Mouse (Mus musculus) cerebellum, adult 11 months (tissue): ENCODE results near the gene Slc31a2.
"Not testable (repeated sequence)": the region's sequence is repeated elsewhere in the genome, so short reads cannot be mapped to it uniquely, and the experiment has no call there.

Experiments used
- DNase-seq: peaks from one replicate; pipeline ENCODE4 v3.0.0; 2022

Gene Slc31a2

DNA sequence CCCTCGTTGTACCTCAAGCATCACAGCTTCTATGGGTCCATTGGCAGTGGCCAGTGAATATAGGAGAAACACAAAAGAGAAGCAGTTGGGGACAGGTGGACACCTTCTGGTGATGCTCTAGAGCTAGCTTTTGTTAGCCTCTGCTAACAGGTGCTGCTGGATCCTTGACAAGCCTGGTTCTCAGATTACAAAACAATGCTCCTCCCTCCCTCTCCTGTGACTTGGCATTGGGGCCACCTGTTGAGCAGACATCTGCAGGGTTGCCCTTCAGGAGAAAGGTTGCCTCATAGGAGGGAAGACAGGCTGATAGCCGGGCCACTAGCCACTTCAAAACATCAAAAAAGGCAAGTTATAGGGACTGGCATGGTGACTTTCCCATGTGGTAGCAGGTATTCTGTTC is at the start of gene Slc31a2:
TSS of gene Slc31a2 (plus strand) at position 287 of the 400 bp plus-strand sequence.
- DNase-seq: no peak

DNA sequence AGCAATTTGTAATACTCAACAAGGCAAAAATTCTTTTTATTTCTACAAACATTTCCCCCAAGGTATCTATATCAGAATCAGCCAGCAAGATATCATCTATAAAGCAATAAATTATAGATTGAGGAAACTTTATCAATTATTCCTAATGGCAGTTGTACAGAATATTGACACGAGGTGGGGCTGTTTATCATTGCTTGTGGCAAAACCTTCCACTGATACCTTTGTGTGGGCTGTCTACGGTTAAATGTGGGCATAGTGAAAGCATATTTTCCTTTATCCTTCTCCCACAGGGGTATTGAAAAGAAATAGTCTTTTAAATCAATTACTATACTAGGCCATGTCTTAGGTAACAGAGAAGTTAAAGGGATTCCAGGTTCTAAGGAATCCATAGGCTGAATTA is 48.9 kb upstream of the Slc31a2 start:
- no peak for DNase-seq

DNA sequence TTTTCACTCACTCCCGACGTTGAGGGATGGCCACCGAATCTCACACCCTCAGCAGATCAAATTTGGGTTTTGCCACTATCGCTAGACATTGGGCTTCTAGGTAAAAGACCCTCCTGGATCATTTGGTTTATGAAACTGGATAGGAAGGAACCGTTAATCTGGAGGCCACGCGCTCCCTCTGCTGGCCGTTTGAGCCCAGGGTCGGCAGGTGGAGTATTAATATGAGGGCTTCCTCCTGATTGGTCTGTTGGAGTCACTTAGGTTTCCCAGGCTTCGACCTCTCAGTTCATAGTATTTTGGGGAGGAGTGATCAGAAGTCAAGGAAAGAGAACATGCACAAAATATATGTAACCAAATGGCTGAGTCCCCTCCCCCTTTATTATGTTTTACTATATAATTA is 34.0 kb upstream of the Slc31a2 start:
- peak; percentile 28 for DNase-seq

DNA sequence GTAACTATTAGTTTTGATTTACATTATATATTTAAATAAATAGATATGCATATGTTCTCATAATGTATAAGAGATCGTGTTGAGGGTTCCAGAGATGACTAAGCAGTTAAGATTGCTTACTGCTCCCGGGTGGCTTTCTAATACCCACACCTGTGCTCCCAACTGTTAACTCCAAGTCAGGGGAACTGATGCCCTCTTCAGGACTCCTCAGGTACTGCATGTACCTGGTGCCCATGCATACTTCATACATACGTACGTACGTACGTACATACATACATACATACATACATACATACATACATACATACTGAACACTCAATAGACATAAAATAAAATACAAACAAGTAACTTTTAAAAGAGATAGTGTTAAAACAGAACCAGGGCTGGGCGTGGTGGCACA is 32.9 kb upstream of the Slc31a2 start:
- peak; percentile 12 for DNase-seq

DNA sequence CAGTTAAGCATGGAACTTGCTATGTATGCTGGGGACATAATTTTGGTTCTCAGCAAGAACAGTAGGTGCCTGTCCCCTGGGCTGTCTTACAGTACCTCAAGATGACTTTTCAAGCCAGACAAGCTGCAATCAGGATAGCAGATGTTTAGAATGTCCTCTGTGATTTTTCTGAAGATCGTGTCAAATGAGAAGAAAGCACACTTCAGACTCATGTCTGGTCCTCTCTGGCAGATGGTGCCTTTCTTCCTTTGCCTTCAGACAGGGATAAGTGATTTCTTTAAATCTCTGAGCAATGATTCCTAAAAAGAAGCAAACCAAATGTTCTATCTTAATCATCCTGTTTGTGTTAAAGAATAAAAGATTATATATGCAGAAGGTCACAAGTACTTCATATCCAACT is 32.2 kb upstream of the Slc31a2 start:
- no peak for DNase-seq

DNA sequence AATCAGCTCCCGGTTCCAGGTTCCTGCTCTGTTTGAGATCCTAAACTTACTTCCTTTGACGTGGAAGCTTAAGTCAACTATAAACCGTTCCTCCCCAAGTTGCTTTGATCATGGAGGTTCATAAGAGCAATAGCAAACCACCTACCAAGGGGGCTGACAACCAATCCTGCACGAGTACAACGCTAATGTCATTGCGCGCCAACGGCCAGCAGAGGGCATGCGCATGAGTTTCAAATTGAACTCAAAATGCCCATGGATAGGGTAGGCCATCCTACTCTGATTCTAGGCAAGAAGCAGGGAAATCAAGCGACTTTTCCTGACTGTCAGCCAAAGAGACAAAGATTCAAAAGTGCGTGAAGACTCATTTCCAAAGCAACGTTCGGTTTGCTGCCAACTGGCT is 31.6 kb upstream of the Slc31a2 start, which contains the start of gene Zfp37:
TSS of gene Zfp37 (minus strand) at position 279 of the 400 bp plus-strand sequence.
- DNase-seq: no peak

DNA sequence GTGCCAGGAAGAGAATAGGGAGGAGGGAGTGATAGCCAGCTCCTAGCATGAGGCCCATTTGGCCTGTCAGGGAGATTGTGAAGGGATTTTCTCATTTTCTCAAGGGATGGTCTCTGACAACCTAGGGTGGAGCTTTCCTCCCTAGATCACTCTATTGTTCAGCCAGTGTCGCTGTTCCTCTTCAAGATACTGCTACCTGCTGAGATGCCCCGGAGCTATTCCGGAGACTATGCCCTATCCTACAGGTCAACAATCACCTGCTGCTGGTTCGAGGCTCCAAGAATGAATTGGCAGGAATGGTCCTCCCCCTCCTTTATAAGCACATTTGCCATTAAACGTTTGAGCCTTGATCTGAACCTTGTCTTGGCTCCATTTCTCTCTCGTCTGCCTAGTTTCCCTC is 21.8 kb upstream of the Slc31a2 start:
- DNase-seq: no peak

DNA sequence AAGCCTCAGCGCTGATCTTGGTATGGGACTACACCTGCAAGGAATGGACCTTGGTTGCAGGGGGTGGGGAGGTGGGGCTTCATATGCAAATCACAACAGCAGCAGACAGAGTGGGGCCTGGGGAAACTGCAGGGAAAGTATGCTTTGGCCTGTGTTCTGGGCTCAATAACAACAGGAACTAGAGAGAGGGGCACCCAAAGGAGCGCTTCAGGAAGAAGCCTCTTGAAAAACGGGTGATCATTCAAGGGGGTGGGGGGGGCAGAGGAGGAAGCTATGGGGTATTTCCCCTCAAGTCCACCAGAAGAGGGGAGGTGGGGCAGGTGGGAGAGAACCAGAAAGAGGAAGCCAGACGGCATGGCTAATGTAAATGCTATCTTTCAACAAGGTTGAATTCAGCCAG is 14.0 kb upstream of the Slc31a2 start:
- no peak for DNase-seq

DNA sequence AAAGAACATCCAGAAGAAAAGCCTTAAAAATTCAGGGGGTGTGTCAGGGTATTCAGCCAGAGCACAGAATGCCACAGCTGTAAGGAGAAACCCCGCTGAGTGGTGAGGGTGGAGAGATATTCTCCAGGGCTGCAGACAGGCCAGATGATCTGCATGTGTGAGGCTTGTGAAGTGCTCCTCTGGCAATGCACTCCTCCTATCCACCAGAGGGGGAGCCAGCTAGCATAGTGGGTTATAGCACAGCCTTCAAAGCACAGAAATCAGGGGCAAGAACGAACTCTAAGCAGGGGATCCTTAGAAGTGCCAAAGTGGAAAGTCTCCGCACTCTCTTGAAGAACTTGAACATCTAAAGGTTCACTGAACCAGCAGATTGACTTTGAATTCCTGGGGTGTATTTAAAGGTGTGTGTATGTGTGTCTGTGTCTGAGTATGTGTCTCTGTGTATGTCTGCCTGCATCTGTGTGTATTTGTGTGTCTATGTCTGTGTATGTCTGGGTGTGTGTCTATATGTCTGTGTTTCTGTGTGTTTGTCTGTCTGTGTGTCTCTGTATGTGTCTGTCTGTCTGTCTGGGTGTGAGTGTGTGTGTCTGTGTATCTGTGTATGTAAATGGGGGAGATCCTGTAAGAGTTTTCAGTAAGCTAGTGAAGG is 11.3 kb upstream of the Slc31a2 start:
- DNase-seq: no peak

DNA sequence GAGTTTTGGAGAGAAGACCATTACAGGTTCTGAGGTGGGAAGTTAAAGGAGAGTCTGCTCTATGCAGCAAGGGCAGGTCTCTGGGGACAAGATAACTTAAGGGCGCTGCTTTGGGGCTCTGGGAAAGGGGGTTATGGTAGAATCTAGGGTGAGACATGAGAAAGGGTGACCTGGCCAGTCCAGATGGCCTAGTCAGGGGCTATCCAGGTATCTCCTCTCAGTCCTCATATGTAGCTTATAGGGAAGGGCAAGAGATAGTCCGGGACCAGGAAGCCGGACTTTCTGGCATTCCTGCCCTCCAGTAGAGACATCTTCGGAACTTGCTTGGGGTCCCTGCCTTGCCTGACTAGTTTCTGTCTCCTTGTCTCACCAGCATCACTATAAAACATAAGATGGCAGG is 10.6 kb upstream of the Slc31a2 start:
- no peak for DNase-seq

DNA sequence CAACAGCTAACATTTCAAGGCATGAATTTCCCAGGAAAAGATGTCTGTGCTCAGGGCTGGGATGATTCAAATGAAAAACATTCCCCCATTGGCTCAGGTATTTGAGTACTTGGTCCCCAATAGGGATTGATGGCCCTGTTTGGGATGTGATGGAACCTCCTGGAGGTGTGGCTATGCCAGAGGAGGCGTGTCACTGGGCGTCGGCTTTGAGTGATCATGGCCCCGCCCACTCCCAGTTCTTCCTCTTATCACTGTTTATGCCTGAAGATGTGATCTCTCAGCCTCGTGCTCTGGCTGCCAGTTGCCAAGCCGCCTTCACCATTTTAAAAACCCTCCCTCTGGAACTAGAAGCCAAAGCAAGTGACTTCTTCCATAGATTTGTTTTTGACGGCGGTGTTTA is 7.8 kb upstream of the Slc31a2 start:
- no peak for DNase-seq

DNA sequence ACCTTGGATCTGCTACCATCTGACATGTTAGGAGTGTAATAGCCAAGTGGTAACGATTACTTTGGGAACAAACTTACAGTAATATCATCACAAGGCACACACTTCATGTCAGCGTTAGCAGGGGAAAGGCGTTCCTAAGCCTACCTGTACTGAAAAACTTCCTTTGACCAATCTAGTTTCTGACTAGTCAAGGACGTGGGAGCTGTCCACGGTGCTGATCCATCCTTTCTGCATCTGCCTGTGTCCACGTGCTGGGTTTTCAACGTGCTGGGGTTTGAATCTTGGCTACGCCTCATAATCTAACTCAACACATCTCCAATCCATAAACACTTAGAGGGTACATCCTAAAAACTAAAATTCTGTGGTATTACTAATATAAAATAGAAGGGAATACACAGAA is 5.4 kb upstream of the Slc31a2 start:
- no peak for DNase-seq

DNA sequence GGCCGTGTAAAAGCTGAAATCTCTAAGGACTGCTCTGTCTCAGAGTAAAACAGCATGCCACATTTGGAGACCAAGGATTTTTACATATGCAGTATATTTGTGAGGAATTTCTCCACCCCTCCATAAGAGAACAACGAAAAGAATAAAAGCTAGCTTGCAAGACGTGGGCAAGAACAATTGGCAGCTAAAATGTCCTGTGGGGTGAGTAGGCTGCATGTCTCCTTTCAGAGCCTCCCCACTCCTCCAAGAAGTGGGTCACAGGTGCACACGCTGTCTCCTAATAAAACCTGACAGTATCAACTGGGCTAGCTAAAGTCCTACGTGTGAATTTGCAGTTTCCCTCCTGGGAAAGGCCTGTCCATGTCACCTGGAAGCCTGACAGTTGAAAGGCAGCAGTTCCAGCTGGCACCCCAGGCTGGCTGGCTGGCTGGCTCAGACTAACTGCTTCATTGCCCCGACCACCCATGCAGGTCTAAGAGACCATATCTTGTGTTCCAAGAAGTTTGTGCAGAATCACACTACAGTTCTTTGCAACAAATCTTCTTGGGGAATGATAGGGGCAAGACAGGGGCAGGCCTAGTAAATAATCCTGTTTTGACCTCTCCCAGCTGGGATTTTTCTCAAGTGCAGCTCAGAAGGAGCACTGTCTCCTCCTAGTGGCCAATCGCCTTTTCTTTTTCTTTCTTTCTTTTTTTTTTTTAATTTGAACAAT is 927 bp downstream of the Slc31a2 start:
- DNase-seq: no peak

DNA sequence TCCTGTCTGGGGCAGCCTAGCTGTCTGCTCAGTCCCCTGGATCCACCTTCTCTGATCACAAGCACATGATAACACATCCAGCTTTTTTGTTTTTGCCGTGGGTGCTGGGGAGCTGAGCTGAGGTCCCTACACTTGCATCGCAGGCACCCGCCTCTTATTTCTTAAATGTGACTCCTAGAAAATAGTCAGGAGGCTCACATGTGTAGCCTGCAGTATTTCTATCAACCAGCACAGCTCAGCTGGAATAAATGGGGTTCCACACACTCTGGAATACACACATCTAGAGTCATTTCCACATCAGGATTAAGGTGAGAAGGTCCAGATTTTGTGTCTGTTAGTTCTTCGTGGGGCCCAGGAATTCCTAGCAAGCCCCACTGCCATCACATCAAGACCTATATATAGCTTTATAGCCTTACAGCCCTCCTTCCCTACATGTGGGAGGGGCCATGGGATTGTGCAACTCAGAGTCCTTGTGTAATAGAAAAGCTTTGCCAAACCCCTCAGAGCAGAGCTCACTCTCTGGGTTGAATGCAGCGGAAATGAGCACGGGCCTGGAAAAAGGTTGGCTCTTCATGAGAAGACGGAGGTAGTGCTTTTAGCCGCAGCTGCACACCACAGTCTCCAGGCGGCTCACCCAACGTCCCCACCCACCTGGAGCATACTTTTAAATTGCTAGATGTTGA is 2.9 kb downstream of the Slc31a2 start:
- no peak for DNase-seq

DNA sequence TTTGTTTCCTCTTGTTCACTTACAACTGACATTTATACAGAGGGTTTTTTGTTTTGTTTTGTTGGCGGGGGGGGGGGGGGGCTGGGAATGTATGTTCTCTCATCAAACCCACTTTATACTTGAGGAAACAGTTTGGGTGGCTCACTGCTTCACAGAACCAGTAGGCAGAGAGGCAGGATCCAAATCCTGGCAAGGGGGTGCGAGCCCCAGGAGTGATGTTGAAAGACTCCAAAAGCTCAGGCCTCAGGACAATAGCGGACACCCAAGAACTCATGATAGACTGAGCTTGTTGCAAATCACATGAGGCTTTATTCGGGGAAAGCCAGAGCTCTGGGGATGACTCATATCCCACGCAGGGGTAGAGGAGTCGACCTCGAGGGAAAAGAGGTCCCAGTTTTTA is 3.7 kb downstream of the Slc31a2 start:
- not testable (repeated sequence) for DNase-seq

DNA sequence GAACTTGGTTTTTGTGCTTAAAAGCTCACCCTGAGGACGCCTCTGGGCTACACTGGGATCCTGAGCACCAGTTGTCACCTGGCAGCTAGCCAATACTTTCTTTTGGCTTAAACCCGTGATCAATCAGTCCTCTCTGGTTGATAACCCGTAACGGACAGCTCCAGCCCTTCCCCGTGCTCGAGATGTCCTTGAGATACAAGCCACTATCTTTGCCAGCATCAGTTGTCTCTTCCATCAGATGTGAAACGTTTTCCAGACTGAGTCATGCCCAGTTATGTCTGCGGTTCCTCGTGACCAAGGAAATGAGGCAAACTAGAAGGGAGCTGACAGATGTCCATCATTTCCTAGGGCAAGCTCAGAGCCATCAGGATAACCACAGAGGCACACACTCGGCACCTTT is 4.7 kb downstream of the Slc31a2 start:
- no peak for DNase-seq

DNA sequence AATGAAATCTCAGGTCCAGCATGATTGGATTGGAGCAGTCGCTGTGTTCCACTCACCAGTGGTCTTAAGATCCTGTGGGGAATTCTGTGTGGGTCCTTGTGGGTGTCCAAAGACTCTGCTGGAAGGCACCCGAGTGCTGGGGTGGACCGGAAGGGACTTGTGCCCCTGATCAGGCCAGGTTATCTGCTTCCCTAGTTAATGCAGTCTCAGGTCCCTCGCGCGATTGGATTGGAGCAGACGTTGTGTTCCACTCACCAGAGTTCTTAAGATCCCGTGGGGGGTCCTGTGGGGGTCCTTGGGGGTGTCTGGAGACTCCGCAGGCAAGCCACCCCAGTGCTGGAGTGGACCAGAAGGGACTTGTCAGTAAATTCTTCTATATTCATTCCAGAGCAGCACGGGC is 10.3 kb downstream of the Slc31a2 start:
- no peak for DNase-seq

DNA sequence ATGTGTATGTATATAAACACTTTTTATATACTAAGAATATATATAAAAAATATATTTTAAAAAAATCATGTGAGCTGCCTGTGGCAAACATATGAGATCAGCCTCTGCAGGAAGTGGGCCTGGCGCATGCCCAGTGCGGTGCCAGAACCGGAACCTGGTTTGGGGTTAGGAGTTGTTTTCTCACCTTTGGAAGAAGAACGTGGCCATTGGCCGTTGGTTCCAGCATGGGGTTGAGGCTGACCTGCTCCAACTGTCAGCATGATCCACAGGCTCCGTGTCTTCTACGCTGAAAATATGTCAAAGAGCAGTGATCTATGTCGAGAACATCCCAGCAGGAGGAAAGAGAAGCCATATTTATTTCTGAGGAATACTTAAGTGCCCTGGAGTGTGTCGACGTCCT is 11.6 kb downstream of the Slc31a2 start:
- no peak for DNase-seq

DNA sequence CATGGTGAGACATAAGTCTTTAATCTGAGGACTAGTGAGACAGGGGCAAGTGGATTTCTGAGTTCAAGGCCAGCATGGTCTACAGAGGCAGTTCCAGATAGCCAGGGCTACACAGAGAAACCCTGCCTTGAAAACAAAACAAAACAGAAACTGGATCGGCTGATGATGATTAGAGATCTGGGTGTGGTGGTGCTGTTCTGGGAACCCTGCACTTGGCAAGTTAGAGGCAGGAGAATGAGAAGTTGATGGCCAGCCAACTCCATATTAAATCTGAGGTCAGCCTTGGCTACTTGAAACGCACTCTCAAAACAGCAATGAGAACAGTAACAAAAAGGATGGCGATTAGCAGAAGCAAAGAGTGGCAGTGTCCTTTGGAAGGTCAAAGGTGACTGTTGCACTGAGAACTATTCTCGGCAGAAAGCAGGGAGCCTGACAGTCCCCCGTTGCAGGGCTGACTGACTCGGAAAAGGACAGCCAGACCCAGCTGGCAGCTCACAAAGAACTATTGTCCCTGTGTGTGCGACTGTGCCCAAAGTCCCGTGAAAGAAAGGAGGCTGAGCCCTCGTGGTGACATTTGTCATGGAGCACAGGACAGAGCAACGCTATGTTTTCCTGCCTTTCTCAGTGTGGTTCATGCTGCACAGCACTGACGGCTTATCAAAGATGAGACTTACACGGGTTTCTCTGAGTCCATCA is 12.6 kb downstream of the Slc31a2 start:
- DNase-seq: no peak

DNA sequence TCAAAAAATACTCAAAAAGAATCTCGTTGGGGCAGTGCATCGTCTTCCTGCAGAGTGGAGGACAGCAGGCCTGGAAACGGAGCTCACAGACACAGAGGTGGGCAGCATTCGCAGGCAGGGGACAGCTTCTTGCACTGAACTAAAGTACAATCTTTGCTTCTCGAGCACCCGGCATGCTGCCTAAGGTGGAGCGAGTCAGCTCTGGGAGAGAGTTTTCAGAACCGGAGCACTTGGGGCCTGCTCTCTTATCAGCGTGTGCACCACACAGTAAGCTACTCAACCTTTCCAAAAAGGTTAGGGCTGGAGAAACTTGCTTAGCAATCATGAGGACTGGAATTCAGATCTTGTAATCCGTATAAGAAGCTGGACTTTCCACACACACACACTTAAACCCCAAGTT is 14.3 kb downstream of the Slc31a2 start:
- no peak for DNase-seq

DNA sequence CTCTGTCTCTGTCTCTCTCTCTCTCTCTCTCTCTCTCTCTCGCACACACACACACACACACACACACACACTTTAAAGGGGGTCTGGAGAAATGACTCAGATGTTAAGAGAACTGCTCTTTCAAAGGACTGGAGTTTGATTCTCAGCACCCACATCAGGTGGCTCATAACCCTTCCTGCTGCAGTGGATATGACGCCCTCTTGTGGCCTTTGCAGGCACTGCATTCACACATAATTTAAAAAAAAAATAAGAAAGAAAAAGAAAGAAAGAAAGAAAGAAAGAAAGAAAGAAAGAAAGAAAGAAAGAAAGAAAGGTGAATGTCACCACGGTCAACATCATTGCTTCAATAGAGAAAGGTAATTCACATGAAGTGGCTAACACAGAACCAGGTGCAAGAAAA is 14.9 kb downstream of the Slc31a2 start:
- DNase-seq: no peak

DNA sequence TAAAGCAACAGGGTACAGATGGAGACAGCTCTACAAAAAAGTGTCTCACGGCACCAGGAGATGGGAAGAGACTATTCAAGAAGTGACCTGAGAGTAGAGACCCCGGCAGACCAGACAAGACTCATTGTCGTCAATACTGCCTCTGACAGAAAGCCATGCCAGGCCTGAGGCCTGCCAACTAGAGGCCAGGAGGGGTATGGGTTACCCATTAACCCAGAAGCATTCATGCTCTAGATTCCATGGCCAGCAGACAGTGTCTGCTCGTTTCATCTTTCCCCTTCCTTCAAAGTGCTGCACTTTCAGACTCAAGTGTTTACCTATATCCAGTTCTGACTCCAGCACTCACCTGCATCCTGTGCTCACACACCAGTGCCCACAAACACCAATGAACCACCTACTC is 15.7 kb downstream of the Slc31a2 start:
- DNase-seq: no peak

DNA sequence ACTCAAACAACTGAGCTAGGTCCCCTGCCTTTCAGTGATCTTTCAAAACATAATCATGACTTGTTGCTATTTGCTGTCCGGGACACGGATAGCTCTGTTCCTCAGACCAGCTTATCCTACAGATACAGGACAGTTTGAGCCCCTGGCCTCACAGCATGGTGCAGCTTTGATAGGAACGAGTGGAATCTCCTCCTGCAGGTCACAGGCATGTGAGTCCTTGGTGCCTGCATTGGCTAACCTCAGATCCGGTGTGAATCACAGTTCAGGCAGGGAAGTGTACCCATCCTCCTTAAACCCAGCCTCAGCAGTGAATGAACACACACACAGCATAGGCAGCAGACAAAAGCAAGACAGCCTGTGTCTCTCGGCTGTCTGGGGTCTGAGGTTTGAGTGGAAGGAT is 19.0 kb downstream of the Slc31a2 start:
- DNase-seq: no peak

DNA sequence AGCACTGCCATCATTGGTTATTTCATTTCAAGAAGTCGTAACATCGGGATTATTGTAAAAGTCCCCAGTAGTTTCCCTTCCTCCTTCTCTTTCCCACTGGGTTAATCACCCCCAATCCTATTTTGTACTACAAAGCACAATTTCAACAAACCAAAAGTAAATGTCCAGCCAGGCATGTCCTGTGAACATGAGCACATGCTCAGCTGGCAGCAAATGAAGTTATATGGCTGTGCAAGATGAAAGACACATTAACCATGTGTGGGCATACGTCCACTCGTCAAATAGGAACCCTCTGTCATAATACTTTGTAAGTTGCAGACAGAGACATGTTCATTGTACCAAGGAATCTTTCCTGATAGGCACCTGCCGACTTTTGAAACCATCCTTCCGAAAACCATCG is 20.6 kb downstream of the Slc31a2 start:
- no peak for DNase-seq
